Mouse (Mus musculus) myocyte (in vitro differentiated cells): ENCODE results near the gene Mgat3.

Experiments used
- CEBPB ChIP-seq: IDR thresholded peaks from 2 replicates; pipeline ENCODE4 v1.6.1; 2011; ENCODE audit warnings: mild to moderate bottlenecking, moderate library complexity; ENCODE audit not compliant: poor library complexity, insufficient read depth, severe bottlenecking
- E2F4 ChIP-seq: IDR thresholded peaks from one replicate; pipeline ENCODE4 v1.6.1; 2011; ENCODE audit warnings: mild to moderate bottlenecking, control low read depth, moderate library complexity; ENCODE audit not compliant: insufficient read depth
- POLR2A ChIP-seq: IDR thresholded peaks from one replicate; pipeline ENCODE4 v1.6.1; 2011; ENCODE audit warnings: low read depth, mild to moderate bottlenecking, control low read depth, moderate library complexity; ENCODE audit not compliant: insufficient read length
- TCF12 ChIP-seq: IDR thresholded peaks from one replicate; pipeline ENCODE4 v1.6.1; 2011; ENCODE audit warnings: mild to moderate bottlenecking, control low read depth; ENCODE audit not compliant: poor library complexity, insufficient read depth, severe bottlenecking
- USF1 ChIP-seq: IDR thresholded peaks from one replicate; pipeline ENCODE4 v1.6.1; 2011; ENCODE audit warnings: low read depth, mild to moderate bottlenecking, control low read depth, moderate library complexity

- TF ChIP-seq USF1 (no peak), TCF12 (no peak), POLR2A (no peak), E2F4 (no peak), CEBPB (no peak)
These were observed 38.0 kb upstream of the Mgat3 start for GRCm38 (mm10) chr15:80135499-80135898.
